Mouse (Mus musculus) G1E (cell line): Measurements from ENCODE around the gene Dnase2b.

ENCODE experiments used
- CTCF ChIP-seq: IDR thresholded peaks from 2 replicates; pipeline ENCODE4 v1.5.1; 2012; ENCODE audit warnings: low read depth, low read length, inconsistent platforms, mixed read lengths
- GATA1 ChIP-seq: IDR thresholded peaks from 2 replicates; pipeline ENCODE4 v1.6.1; 2012; ENCODE audit warnings: borderline replicate concordance, low read length, inconsistent platforms, mixed read lengths
- TAL1 ChIP-seq: conservative IDR thresholded peaks from 2 replicates; pipeline ENCODE4 v1.6.1; 2012; ENCODE audit warnings: low read depth, low read length, inconsistent platforms, mixed read lengths

DNA sequence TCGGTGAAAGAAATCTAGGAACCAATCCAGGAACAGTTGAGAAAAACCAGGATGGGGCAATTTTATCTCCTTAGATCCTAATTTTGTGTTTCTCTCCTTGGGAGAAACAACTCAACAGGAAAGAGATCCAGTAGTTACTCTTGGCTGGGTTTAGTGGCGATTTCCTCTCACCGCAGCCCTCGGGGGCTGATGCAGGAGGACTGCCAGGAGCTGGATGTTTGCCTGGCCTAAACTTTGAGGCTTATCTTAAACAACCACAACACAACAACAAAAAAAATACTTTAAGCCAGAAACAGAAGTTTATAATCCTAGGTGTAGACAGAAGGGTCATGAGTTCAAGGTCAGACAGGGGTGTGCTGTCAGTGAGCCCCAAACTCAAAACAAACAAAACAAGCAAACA is 3.6 kb downstream of the Dnase2b start:
- TF ChIP-seq CTCF (no peak), GATA1 (no peak), TAL1 (no peak)
